8 mouse cellular contexts compared by ENCODE assay signal in genomic region chr11:99464836-99465235, GRCm38 (mm10). TPM values are rescaled to one million over a fixed set of nuclear protein-coding genes. Genes with fewer than 3 reads are reported as not detected.
A peak's percentile ranks its signal among the peaks of the same experiment; 100 is the strongest.
DNase-seq lines count a peak whose midpoint lies in the region; ATAC-seq and TF ChIP-seq lines count a peak whose summit lies in the region.

No protein-coding gene starts in this region.

- no peaks in the 10 kb centered on the region for H3K9me3 ChIP-seq in E14TG2a.4 (ENCODE audit: low read length)

- peak; percentile 79 for TF ChIP-seq CTCF in E14TG2a.4 (conservative IDR thresholded peaks at IDR 0.05; ENCODE audit: low read length)
- TF ChIP-seq CTCF in small intestine, adult 2 months (IDR thresholded peaks at IDR 0.05; ENCODE audit: extremely low read depth, insufficient read length, insufficient replicate concordance, low read depth, low read length) = peak; percentile 73; the same call in 1 of the 2 replicates

- no peak overlapping the region for H3K27ac ChIP-seq in small intestine, adult 2 months (ENCODE audit: insufficient read depth, low read depth, low read length)

- H3K36me3 ChIP-seq in E14TG2a.4 (ENCODE audit: insufficient read depth, low read length) = no peaks in the 10 kb centered on the region
- H3K36me3 ChIP-seq in small intestine, adult 2 months (ENCODE audit: control insufficient read depth, insufficient read depth, low read length) = no peaks in the 10 kb centered on the region

- H3K4me3 ChIP-seq in E14TG2a.4 (replicated peaks; ENCODE audit: low read length) = no peak overlapping the region
- no peak overlapping the region for H3K4me3 ChIP-seq in small intestine, adult 2 months (ENCODE audit: low read depth, low read length)

- peak; percentile 79 for DNase-seq in R1 (ENCODE audit: low read depth, low spot score)
- peak; percentile 90 to 98 for DNase-seq in cerebellum, postnatal 14 days
- DNase-seq in gastrocnemius, adult 8-10 months (ENCODE audit: low spot score in 2 of 2) = peak; percentile 14 to 19
- DNase-seq in layer of hippocampus, adult 18-20 months (ENCODE audit: low spot score in 2 of 2) = peak; percentile 63 to 91
- peak; percentile 85 for DNase-seq in lung, postnatal 10 days

- ATAC-seq in inflammation-experienced regulatory T-cells, adult 6 months = no peak

- peaks cover 4% of the 10 kb centered on the region for H3K4me1 ChIP-seq in E14TG2a.4 (replicated peaks; ENCODE audit: low read depth, low read length)
- peaks cover 8% of the 10 kb centered on the region; the same call in 1 of the 2 replicates for H3K4me1 ChIP-seq in small intestine, adult 2 months (ENCODE audit: control insufficient read depth, insufficient read depth, insufficient read length, low read length)

- TF ChIP-seq POLR2A in small intestine, adult 2 months (IDR thresholded peaks at IDR 0.05; ENCODE audit: low read depth, low read length) = no peak

- H3K27me3 ChIP-seq in E14TG2a.4 (ENCODE audit: insufficient read depth, low read length) = no peaks in the 10 kb centered on the region
- no peaks in the 10 kb centered on the region for H3K27me3 ChIP-seq in small intestine, adult 2 months (ENCODE audit: control insufficient read depth, insufficient read depth, low read length)

- 4% methylated on average over 5 of the region's 5 CpGs for WGBS in small intestine, adult 2 months

RNA-seq across cellular contexts. Expression of gene Krt20, which starts 26.9 kb away (rescaled TPM):
- total RNA-seq in gastrocnemius, adult 8-10 months (2022) = under 1 TPM in 1 of 4 experiments, not detected in 3; 0.13 TPM
- not detected for total RNA-seq in layer of hippocampus, adult 18-20 months (2021)
- polyA plus RNA-seq in small intestine, adult 2 months (2012; rRNA removed) = 292 and 951 TPM in 2 replicates
- not detected for polyA plus RNA-seq in inflammation-experienced regulatory T-cells, adult 6 months (2017; shearing (Covaris generic))

RNA-seq across cellular contexts. Expression of gene Krt23, which starts 28.1 kb away (rescaled TPM):
- total RNA-seq in gastrocnemius, adult 8-10 months (2022) = not detected
- total RNA-seq in layer of hippocampus, adult 18-20 months (2021) = not detected
- 4.4 and 7.4 TPM in 2 replicates for polyA plus RNA-seq in small intestine, adult 2 months (2012; rRNA removed)
- polyA plus RNA-seq in inflammation-experienced regulatory T-cells, adult 6 months (2017; shearing (Covaris generic)) = not detected

RNA-seq across cellular contexts. Expression of gene Krt12, which starts 42.8 kb away (rescaled TPM):
- under 1 TPM in 1 of 4 experiments, not detected in 3; 0.17 TPM for total RNA-seq in gastrocnemius, adult 8-10 months (2022)
- 1 to 10 TPM; 1.0 to 1.1 TPM for total RNA-seq in layer of hippocampus, adult 18-20 months (2021)
- polyA plus RNA-seq in small intestine, adult 2 months (2012; rRNA removed) = 0.48 and 9.5 TPM in 2 replicates
- polyA plus RNA-seq in inflammation-experienced regulatory T-cells, adult 6 months (2017; shearing (Covaris generic)) = not detected

RNA-seq across cellular contexts. Expression of gene Krt39, which starts 56.3 kb away (rescaled TPM):
- total RNA-seq in gastrocnemius, adult 8-10 months (2022) = not detected
- total RNA-seq in layer of hippocampus, adult 18-20 months (2021) = not detected
- not detected in 2 replicates for polyA plus RNA-seq in small intestine, adult 2 months (2012; rRNA removed)
- not detected for polyA plus RNA-seq in inflammation-experienced regulatory T-cells, adult 6 months (2017; shearing (Covaris generic))

Comparison
In these comparisons a context has a peak if more than half of its experiments do, and no peak if none do; other contexts are left out.
1. DNase-seq: peak in every context shown above with its lines; median percentile 94 in cerebellum, postnatal 14 days; 85 in lung, postnatal 10 days; 79 in R1; 77 in layer of hippocampus, adult 18-20 months; 16 in gastrocnemius, adult 8-10 months.